Mouse (Mus musculus) right cerebral cortex, postnatal 14 days (tissue): ENCODE measurements at regions not wholly inside any gene's neighbourhood (a gene's known extent, or its start where the extent isn't known, plus 50 kb on each side); places are given as distances from the start of the nearest gene placed in this dataset.

Experiments
- DNase-seq: peaks from one replicate; pipeline ENCODE4 v3.0.0; 2022

- no peak for DNase-seq
Measured at GRCm38 (mm10) chr9:116276141-116276540, 101.0 kb upstream of the Tgfbr2 start.

DNA sequence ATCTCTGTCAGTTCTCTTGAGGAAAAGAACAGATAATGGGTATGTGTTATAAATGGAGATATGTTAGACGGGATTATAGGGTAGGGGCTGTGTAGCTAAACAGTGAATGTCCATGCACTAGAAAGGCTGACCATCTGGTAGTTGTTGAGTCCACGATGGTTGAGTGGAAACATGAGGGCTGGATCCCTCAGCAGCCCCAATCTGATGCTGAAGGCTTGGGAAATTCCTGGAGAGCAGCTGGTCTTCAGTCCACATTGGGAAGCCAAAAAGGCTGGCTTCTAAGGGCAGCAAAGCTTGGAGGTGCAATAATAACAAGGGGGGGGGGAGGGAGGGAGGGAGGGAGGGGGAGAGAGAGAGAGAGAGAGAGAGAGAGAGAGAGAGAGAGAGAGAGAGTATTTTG lies 97.3 kb upstream of the Tgfbr2 start:
- DNase-seq = no peak

- DNase-seq = no peak
Measured at GRCm38 (mm10) chr9:116270417-116270828, 95.3 kb upstream of the Tgfbr2 start.

- no peak for DNase-seq
Measured at GRCm38 (mm10) chr9:116267411-116267810, 92.3 kb upstream of the Tgfbr2 start.

DNA sequence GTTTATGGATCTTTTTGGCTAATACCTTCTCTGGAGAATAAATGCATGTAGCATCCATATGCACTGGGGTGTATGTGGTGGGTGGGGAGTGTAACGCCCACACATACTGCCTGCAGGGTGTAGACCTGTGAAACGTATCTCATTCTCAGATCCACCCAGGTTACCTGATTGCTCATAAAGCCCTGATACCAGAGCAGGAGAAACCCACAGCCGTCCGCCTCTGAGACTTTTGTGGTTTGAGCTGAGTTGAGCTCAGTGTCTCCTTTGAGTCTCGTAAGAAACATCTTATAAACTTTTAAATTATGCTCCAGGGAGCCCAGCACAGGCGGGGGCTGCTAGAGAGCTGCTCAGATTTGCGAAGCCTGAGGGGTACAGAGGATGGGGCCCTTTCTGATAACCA lies 88.7 kb upstream of the Tgfbr2 start:
- DNase-seq = no peak

DNA sequence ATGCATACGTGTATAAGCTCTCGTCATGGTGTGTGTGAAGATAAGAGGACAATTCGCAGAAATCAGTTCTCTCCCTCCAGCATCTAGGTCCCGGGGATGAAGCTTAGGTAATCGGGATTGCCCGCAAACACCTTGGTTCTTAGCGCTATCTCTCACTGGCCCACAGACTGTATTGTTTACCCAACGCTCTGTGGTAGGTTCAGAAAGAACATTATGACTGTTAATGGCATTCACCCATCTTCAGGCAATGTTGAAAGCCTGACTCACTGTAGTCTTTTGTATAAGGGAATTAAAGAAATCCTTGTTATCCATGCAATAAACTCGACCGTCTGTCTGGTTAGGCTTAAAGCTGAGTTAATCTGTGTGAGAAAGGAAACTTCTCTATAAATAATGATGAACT lies 84.4 kb upstream of the Tgfbr2 start:
- DNase-seq = no peak

DNA sequence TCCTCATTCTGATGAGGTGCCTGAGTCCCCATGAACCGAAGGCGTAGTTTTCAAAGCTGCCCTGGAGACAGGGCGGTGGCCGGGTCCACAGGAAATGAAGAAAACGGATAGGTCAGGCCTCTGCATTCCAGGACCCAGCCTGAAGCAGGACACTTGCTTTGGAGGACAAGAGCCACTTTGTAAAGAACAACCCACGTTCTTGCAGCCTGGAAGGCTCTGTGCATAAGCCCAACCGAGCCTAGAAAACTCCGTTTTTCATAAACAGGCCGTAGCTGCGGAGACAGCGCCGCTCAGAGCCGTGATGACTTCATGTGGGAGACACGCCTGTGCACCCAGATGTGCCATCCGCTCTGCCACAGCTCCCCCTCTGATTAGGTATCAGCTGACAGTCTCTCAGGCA lies 78.4 kb upstream of the Tgfbr2 start:
- no peak for DNase-seq

- no peak for DNase-seq
Measured at GRCm38 (mm10) chr9:116252788-116253187, 77.6 kb upstream of the Tgfbr2 start.

GRCm38 (mm10) chr9:116249791-116250190 lies 74.6 kb upstream of the Tgfbr2 start:
- DNase-seq = no peak

DNA sequence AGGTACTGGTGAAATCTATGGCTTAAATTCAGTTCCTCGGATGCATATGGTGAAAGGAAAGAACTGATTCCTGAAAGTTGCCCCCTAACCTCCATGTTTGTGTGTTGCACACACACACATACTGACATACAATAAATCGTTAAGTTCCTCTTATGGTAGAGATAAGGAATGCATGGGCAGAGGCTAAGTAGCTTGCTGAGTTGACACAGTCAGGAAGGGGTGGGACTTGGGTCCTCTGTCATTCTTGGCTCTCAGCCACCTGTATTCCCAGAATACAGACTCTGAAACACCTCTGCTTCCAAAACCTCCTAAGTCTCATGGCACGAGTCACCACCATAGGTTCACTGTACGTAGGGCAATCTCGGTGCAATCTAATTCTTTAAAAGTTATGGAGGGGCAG lies 70.0 kb upstream of the Tgfbr2 start:
- no peak for DNase-seq

DNA sequence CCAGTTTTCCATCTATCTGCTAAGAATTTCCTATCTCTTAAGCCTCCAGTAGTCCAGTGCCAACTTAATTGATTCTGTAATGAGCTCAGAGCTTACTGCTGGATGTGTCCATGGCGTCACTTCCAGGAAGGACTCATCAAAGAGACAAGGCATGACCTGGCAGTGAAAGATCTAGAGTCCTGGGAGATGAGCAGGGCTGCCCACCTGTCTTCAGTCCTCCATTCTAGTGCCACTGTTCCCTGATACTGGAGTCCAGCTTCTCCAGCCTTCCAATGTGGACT lies 69.4 kb upstream of the Tgfbr2 start:
- no peak for DNase-seq

DNA sequence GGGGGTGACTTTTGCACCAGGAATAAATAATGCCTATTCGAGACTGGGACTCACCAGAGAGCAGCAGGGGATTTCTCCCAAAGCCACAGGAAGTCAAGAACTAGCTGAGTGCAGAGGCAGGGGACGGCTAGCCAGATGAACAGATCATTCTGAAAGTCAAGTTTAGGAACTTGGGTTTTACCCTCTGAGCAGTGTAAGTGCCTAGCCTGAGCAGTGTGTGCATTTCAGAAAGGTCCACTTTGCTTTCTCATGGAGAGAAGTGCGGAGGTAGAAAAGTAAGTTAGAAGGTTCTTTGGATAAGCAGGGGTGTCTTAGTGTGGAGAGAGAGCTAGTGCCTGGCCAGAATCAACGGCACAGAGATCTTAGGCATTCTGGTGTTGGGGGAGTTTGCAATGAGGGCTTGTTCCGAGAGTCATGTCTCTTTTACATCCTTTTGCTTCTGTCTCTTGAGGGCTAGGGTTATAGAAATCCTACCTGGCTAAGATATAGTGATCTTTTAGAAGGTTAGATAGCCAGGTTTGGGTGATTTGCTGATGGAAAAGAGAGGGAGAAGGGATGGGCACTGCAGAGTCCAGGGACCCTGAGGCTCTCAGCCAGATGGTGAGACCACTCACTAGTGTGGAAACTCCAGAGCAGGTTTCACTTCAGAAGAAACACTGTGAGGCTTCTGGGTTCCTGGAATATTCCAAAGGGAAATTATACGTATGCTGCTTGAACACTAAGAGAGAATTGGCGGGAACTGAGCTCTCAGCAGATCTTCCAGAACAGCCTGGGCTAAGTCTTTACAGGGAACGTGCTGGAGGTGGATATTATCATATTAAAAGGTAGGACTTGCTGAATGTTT lies 68.8 kb upstream of the Tgfbr2 start:
- no peak for DNase-seq

DNA sequence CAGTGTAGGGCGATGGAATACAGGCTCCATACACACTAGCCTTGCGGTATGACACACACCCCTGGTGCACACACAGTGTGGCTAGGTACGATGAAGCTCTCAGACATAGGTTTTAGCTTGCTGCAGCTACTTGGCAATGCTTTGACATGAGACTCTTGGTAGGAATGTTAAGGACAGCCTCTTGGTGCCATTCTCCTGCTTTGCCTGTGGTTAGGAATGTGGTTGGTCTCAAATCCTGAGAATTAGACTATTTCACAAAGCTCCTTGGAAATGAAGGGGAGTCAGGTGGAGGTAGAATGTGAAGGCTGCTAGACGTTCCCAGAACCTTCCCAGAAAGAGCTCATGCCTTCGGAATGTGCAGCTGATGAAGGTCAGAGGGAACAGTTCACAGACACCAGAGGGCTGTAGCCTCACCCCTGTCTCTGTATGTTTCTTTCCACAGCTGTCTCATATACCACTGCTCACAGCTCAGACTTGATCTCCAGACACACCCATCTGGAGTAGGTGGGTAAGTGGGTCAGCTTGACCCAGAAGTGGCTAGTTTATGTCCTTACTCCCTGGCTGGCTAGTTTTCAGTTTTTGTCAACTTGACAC lies 66.9 kb upstream of the Tgfbr2 start:
- DNase-seq = no peak

GRCm38 (mm10) chr9:116241290-116241689 lies 66.1 kb upstream of the Tgfbr2 start:
- no peak for DNase-seq

GRCm38 (mm10) chr9:116236836-116237235 lies 61.7 kb upstream of the Tgfbr2 start:
- no peak for DNase-seq

DNA sequence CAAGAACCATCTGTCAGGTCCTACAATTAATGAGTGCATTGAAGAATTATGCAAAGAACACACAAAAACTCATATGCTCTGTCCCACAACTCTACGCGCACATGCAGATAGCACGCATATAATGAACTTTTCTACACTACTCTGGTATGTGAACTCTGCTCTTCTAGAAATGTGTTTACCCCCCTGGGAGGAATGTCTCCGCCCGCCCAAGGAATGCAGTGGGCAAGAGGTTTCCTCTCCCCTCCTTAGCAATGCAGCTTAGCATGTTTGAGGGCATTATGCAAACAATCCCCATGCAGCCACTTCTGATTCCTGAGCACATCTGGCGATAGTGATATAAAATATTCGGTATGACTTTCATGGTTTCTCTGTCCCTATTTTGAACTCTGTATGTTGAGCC lies 59.0 kb upstream of the Tgfbr2 start:
- DNase-seq = no peak

GRCm38 (mm10) chr9:116232386-116232785 lies 57.2 kb upstream of the Tgfbr2 start:
- no peak for DNase-seq

DNA sequence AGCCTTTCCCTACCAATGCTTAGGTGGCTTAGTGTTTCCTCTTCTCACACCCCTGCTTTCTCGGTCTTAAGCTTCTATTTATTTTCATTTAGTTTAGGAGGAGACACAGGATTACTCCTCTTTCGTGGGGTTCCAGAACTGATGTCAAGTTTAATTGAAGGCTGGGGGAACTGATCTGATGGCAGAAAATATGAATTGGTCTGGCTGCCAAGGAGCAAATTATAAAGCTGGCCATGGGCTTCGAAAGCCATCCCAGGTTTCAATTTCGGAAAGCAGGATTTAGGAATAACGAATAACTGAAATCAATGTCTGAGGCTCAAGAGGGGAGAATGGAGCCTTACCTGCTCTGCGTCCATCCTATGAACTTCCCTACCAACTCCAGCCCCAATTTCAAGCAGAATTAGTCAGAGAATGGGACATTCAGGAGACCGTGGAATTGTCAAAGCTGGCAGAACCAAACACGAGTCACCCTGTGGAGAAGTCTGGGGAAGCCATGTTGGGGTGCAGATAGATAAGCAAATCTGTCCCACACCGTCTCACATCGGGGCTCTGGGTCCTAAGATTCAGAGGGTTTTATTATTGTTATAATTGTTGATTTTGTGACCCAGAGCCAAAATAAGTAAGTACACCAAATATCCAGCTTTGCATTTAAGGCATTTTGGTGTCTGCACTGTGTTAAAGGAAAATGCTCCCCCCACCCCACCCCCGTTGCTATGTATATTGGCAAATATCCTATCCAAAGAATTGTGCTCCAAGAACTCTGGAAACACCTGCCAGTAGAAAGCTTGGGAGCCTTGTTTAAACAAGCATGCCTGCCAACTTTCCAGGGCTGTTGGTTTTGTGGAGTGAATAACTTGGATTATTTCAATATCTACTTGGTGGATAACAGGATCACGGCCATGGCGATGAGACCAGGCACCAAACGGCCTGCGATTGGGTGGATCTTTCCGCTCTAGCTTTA lies 56.5 kb upstream of the Tgfbr2 start:
- no peak for DNase-seq

DNA sequence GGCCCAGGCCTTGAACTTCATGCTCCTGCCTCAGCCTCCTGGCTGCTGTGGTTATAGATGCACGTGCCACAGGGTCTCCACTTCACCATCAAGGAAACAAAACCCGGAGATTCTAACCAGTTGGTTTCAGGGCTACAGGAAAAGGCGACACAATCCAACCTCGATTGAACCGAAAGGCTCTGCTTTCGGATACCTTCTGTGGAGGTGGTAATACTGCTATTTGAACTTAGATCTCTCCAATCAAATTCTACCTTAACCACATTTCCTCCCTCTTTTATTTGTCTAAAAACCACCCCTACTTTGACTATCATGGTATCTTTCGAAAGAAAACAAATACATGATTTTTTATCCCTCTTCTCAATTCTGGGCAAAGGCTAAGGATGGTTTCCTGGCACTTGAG lies 55.2 kb upstream of the Tgfbr2 start:
- no peak for DNase-seq

DNA sequence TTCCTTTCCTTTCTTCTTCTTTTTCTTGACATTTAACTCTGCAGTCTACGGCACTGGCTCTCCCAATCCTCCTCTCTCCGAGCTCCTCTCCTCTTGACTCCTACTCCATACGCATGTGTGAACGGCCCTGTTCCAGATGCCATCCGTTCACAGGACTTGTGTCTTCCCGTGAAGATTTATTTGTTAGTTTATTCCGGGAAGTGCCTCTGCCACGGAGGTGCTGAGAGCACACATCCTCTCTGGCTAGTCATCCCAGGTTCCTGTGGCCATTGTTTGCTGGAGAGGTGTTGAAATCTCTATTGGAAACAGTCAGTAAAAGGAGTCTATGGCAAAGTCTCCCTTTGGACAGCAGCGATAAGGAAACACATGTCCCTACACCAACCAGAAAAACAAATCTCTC lies 53.3 kb upstream of the Tgfbr2 start:
- DNase-seq = no peak

DNA sequence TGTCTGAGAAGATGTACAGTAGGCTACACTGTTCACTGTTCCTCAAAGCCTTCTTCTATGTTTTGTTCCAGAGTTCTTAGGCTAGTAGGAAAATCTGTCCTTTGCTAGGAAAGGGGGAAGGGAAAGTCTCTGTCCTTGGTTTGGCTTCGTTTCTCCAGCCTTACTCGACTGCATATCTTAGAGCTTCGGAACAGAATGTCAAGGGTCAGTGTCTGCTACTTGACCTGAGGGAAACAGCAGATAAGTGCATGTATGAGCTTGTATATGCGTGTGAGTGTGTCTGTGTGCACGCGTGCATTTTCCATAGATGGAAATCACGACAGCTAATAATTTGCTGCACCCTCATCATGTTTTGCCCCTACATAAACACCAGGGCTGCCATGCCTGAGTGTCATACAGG lies 52.6 kb upstream of the Tgfbr2 start:
- DNase-seq = no peak
